In the genomic region with DNA sequence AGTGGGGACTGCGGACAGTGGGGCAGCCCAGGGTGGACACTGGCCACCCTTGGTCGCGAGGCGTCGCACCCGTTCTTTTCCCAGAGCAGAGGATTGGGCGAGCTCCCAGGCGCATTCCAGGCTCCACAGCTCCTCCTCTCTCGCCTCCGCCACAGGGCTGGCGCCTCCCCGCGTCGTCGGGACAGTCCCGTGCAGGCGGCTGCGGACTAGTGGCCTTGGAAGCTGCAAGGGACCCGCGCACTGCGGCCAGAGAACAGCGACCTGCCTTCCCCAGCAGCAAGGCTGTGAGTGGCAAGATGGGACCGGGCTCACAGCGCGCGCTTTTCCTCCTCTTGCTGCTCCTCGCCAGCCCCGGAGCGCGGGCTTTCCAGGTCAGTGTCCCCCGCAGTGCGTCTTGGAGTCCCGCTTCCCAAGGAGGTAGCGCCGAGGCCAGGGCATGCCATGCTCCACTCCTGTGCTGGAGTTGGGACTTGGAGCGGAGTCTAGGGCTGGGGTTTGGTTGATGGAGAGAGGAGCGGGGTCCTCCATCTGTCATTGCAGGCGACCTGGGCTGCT, we compare ENCODE assay signal across 8 mouse cellular contexts. TPM values are rescaled to one million over a fixed set of nuclear protein-coding genes. Genes with fewer than 3 reads are reported as not detected.
DNase-seq lines count a peak whose midpoint lies in the region; ATAC-seq and TF ChIP-seq lines count a peak whose summit lies in the region.

No protein-coding gene starts in this region.

- peak overlapping the region; percentile 72 for H3K9ac ChIP-seq in hindbrain, embryonic 13.5 days
- peak overlapping the region; percentile 70 for H3K9ac ChIP-seq in midbrain, embryonic 11.5 days (ENCODE audit: low read length)
- peak overlapping the region; percentile 9; the same call in 1 of the 2 replicates for H3K9ac ChIP-seq in stomach, embryonic 15.5 days

- H3K27ac ChIP-seq in gastrocnemius, adult 2 months: peak overlapping the region; percentile 51
- H3K27ac ChIP-seq in hindbrain, embryonic 13.5 days: no peak overlapping the region
- no peak overlapping the region for H3K27ac ChIP-seq in midbrain, embryonic 11.5 days (ENCODE audit: low read depth, low read length)
- H3K27ac ChIP-seq in stomach, embryonic 15.5 days: no peak overlapping the region

- peaks cover 34% of the 10 kb centered on the region for H3K27me3 ChIP-seq in hindbrain, embryonic 13.5 days
- peaks cover 4% of the 10 kb centered on the region; the same call in 1 of the 2 replicates for H3K27me3 ChIP-seq in midbrain, embryonic 11.5 days (ENCODE audit: control insufficient read depth, insufficient read depth, low read length)
- 0 out of 2 replicates have a peak, but pooled peaks cover 6% of the 10 kb centered on the region for H3K27me3 ChIP-seq in stomach, embryonic 15.5 days (replicated peaks)

- under 1% methylated on average over 30 of the region's 38 CpGs for WGBS in hindbrain, embryonic 13.5 days
- WGBS in midbrain, embryonic 11.5 days: under 1% methylated on average over 38 of the region's 38 CpGs
- WGBS in stomach, embryonic 15.5 days: under 1% methylated on average over 38 of the region's 38 CpGs

- intact Hi-C loops in gastrocnemius, adult 2 months (cut with DNase I): no loop called here
- intact Hi-C loops in left cerebral cortex, postnatal 4 days (cut with DNase I): no loop called here

- H3K4me2 ChIP-seq in hindbrain, embryonic 13.5 days: peak overlapping the region; percentile 94
- H3K4me2 ChIP-seq in midbrain, embryonic 11.5 days: peak overlapping the region; percentile 77
- H3K4me2 ChIP-seq in stomach, embryonic 15.5 days: peak overlapping the region; percentile 89

- peak; percentile 78 for DNase-seq in adrenal gland, postnatal 10 days
- peak; percentile 59 to 71 for DNase-seq in cerebellum, postnatal 25 days
- DNase-seq in gastrocnemius, adult 2 months: peak; percentile 79
- DNase-seq in left cerebral cortex, postnatal 4 days: peak; percentile 60
- DNase-seq in midbrain, embryonic 11.5 days (ENCODE audit: low spot score, missing footprints): peak; percentile 96
- no peak for DNase-seq in thymus, postnatal 4 days

- no peaks in the 10 kb centered on the region; the same call in 1 of the 2 replicates for H3K9me3 ChIP-seq in hindbrain, embryonic 13.5 days
- H3K9me3 ChIP-seq in midbrain, embryonic 11.5 days (ENCODE audit: control insufficient read depth, low read length): no peaks in the 10 kb centered on the region
- no peaks in the 10 kb centered on the region for H3K9me3 ChIP-seq in stomach, embryonic 15.5 days

- H3K4me1 ChIP-seq in hindbrain, embryonic 13.5 days (replicated peaks): peaks cover 11% of the 10 kb centered on the region
- peaks cover 7% of the 10 kb centered on the region; the same call in 1 of the 2 replicates for H3K4me1 ChIP-seq in midbrain, embryonic 11.5 days (ENCODE audit: control insufficient read depth, insufficient read depth, low read length)
- peaks cover 4% of the 10 kb centered on the region; the same call in 1 of the 2 replicates for H3K4me1 ChIP-seq in stomach, embryonic 15.5 days

- TF ChIP-seq CTCF in gastrocnemius, adult 2 months (IDR thresholded peaks at IDR 0.05): peak; percentile 40

- ATAC-seq in hindbrain, embryonic 13.5 days (ENCODE audit: low FRiP score): peak; percentile 63
- peak; percentile 85 for ATAC-seq in midbrain, embryonic 11.5 days (ENCODE audit: low FRiP score)
- peak; percentile 76 for ATAC-seq in stomach, embryonic 15.5 days (ENCODE audit: insufficient read depth, low FRiP score, low read depth)

- no peaks in the 10 kb centered on the region for H3K36me3 ChIP-seq in hindbrain, embryonic 13.5 days
- H3K36me3 ChIP-seq in midbrain, embryonic 11.5 days (ENCODE audit: control insufficient read depth, insufficient read depth, low read length): no peaks in the 10 kb centered on the region
- H3K36me3 ChIP-seq in stomach, embryonic 15.5 days: no peaks in the 10 kb centered on the region

- H3K4me3 ChIP-seq in gastrocnemius, adult 2 months: peak overlapping the region; percentile 73
- peak overlapping the region; percentile 52 for H3K4me3 ChIP-seq in hindbrain, embryonic 13.5 days
- H3K4me3 ChIP-seq in midbrain, embryonic 11.5 days (ENCODE audit: low read depth, low read length): peak overlapping the region; percentile 41
- peak overlapping the region; percentile 52 for H3K4me3 ChIP-seq in stomach, embryonic 15.5 days (replicated peaks)

RNA-seq across cellular contexts. Expression of a gene that starts 1.1 kb away (rescaled TPM):
- 1 to 10 TPM; 3.8 TPM for total RNA-seq in adrenal gland, postnatal 10 days (2021)
- 1 to 10 TPM; 2.2 to 4.3 TPM for total RNA-seq in gastrocnemius, adult 2 months (2021)
- polyA plus RNA-seq in hindbrain, embryonic 13.5 days (2015; fragmentation: Nextera tagmentation; extraction: Ambion mirVana): 1.2 and 1.8 TPM in 2 replicates
- 1 to 10 TPM; 3.3 to 4.4 TPM for total RNA-seq in left cerebral cortex, postnatal 4 days (2021)
- polyA plus RNA-seq in midbrain, embryonic 11.5 days (2014; fragmentation: Nextera tagmentation; extraction: Ambion mirVana): 2.2 and 2.4 TPM in 2 replicates
- 4.7 and 4.8 TPM in 2 replicates for polyA plus RNA-seq in stomach, embryonic 15.5 days (2015; fragmentation: Nextera tagmentation; extraction: Ambion mirVana)

RNA-seq across cellular contexts. Expression of a gene that starts 45.9 kb away (rescaled TPM):
- total RNA-seq in adrenal gland, postnatal 10 days (2021): 10 to 100 TPM; 33.2 to 37.1 TPM
- total RNA-seq in gastrocnemius, adult 2 months (2021): 10 to 100 TPM; 15.9 to 16.1 TPM
- polyA plus RNA-seq in hindbrain, embryonic 13.5 days (2015; fragmentation: Nextera tagmentation; extraction: Ambion mirVana): 36.3 and 39.0 TPM in 2 replicates
- total RNA-seq in left cerebral cortex, postnatal 4 days (2021): 10 to 100 TPM; 32.0 to 33.4 TPM
- polyA plus RNA-seq in midbrain, embryonic 11.5 days (2014; fragmentation: Nextera tagmentation; extraction: Ambion mirVana): 21.7 and 24.1 TPM in 2 replicates
- 33.9 and 35.5 TPM in 2 replicates for polyA plus RNA-seq in stomach, embryonic 15.5 days (2015; fragmentation: Nextera tagmentation; extraction: Ambion mirVana)

Comparison
In these comparisons a context has a peak if more than half of its experiments do, and no peak if none do; other contexts are left out.
1. H3K9ac ChIP-seq: peak in every context shown above with its lines; median percentile 72 in hindbrain, embryonic 13.5 days; 70 in midbrain, embryonic 11.5 days; 9 in stomach, embryonic 15.5 days.